Mouse (Mus musculus): ENCODE results near the gene Dph7.

GRCm38 (mm10) chr2:24942092-24942491, 20.1 kb upstream of the Dph7 start:
- TF ChIP-seq CTCF (IDR thresholded peaks at IDR 0.05; ENCODE audit: low read depth, low read length) (no peak), POLR2A (IDR thresholded peaks at IDR 0.05; ENCODE audit: borderline replicate concordance, low read depth, low read length) (no peak)
